Mouse (Mus musculus): ENCODE results near the gene Sfi1.

GRCm38 (mm10) chr11:3233704-3234103 lies 40.4 kb upstream of the Sfi1 start:
- TF ChIP-seq CTCF (IDR thresholded peaks at IDR 0.05 in 2 of 3, conservative IDR thresholded peaks at IDR 0.05 in 1 of 3; ENCODE audit: control insufficient read depth in 1 of 3, insufficient read depth in 1 of 3, low read depth in 2 of 3, low read length in 3 of 3, poor library complexity in 1 of 3, severe bottlenecking in 1 of 3) (no peak), GATA1 (IDR thresholded peaks at IDR 0.05; ENCODE audit: low read depth, low read length) (no peak), TCF12 (IDR thresholded peaks at IDR 0.05; ENCODE audit: low read depth, low read length) (no peak), USF1 (IDR thresholded peaks at IDR 0.05; ENCODE audit: low read depth, low read length) (no peak), MAZ (IDR thresholded peaks at IDR 0.05; ENCODE audit: low read depth, low read length) (no peak), EP300 (IDR thresholded peaks at IDR 0.05; ENCODE audit: low read depth in 1 of 2, low read length in 2 of 2) (no peak), GABPA (IDR thresholded peaks at IDR 0.05; ENCODE audit: low read depth, low read length) (no peak), NELFE (IDR thresholded peaks at IDR 0.05; ENCODE audit: low read depth, low read length) (no peak), MAFK (IDR thresholded peaks at IDR 0.05; ENCODE audit: borderline replicate concordance, low read depth, low read length) (no peak), MXI1 (IDR thresholded peaks at IDR 0.05; ENCODE audit: low read depth, low read length) (no peak), SIN3A (IDR thresholded peaks at IDR 0.05; ENCODE audit: low read length) (no peak), TAL1 (IDR thresholded peaks at IDR 0.05; ENCODE audit: low read length) (no peak)
